Mouse (Mus musculus) CH12.LX (cell line): ENCODE results near the gene Nptn.

Source experiments
- CTCF ChIP-seq, 2 experiments: IDR thresholded peaks in 1 of 2; conservative IDR thresholded peaks in 1 of 2; 2 replicates each; pipeline ENCODE4 v1.5.1; 2011 to 2012; ENCODE audit warnings: low read depth in 2 of 2, low read length in 2 of 2, improper control_type of control experiment in 1 of 2, inconsistent platforms in 1 of 2, mild to moderate bottlenecking in 1 of 2, moderate library complexity in 1 of 2
- MYC ChIP-seq: IDR thresholded peaks from 2 replicates; pipeline ENCODE4 v1.6.1; 2011; ENCODE audit warnings: low read depth, mild to moderate bottlenecking, improper control_type of control experiment, low read length
- POLR2A ChIP-seq: IDR thresholded peaks from 2 replicates; pipeline ENCODE4 v1.6.1; 2011; ENCODE audit warnings: low read depth, mild to moderate bottlenecking, improper control_type of control experiment, low read length

DNA sequence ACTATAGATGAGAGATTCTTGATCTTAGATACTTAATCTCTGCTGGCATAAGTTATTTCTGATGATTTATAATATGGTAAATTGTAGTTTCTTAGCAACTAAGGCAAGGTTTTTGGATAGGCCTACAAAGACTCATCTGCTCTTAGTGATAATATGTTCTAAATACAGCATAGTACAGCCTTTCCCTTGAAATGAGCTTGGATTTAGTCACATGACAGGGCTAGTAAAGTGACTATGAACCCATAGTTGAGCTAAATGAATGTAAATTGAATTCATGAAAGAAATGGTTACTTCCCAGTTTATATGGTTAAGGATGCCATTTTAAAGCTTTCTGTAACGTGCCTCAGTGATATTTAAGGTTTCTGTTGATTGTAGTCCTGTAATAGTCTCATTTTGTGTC is 2.3 kb downstream of the Nptn start:
- TF ChIP-seq POLR2A (no peak), MYC (no peak), CTCF (conservative IDR thresholded peaks at IDR 0.05 in 1 of 2, IDR thresholded peaks at IDR 0.05 in 1 of 2; ENCODE audit: low read depth in 2 of 2, low read length in 2 of 2) (no peak)
